Mouse (Mus musculus) urinary bladder, postnatal 10 days (tissue): Measurements from ENCODE around the gene Glod5.
"Not testable (repeated sequence)": the region's sequence is repeated elsewhere in the genome, so short reads cannot be mapped to it uniquely, and the experiment has no call there.

ENCODE experiments used
- DNase-seq: peaks from one replicate; pipeline ENCODE4 v3.0.0; 2022; ENCODE audit warnings: low spot score

Gene Glod5

GRCm38 (mm10) chrX:8018286-8018685, at the start of gene Glod5:
Gene Glod5, minus strand, starts transcription at chrX:8018492.
- no peak for DNase-seq

GRCm38 (mm10) chrX:8051044-8051781, 32.9 kb upstream of the Glod5 start:
- not testable (repeated sequence) for DNase-seq

GRCm38 (mm10) chrX:8033009-8033408, 14.7 kb upstream of the Glod5 start:
- DNase-seq: no peak

- no peak for DNase-seq
Measured at GRCm38 (mm10) chrX:8026811-8027210, 8.5 kb upstream of the Glod5 start.

- DNase-seq: no peak
Measured at GRCm38 (mm10) chrX:8024795-8025194, 6.5 kb upstream of the Glod5 start.

GRCm38 (mm10) chrX:8020111-8020778, 2.0 kb upstream of the Glod5 start:
- no peak for DNase-seq

GRCm38 (mm10) chrX:8017142-8017541, 1.1 kb downstream of the Glod5 start:
- no peak for DNase-seq

- not testable (repeated sequence) for DNase-seq
Measured at GRCm38 (mm10) chrX:8015675-8016074, 2.6 kb downstream of the Glod5 start.

GRCm38 (mm10) chrX:8013569-8014314, 4.5 kb downstream of the Glod5 start:
- no peak for DNase-seq

- DNase-seq: no peak
Measured at GRCm38 (mm10) chrX:8013157-8013556, 5.1 kb downstream of the Glod5 start.

GRCm38 (mm10) chrX:8009356-8009755, 8.9 kb downstream of the Glod5 start:
- DNase-seq: not testable (repeated sequence)

- DNase-seq: no peak
Measured at GRCm38 (mm10) chrX:8008543-8008942, 9.7 kb downstream of the Glod5 start.

- no peak for DNase-seq
Measured at GRCm38 (mm10) chrX:8002971-8003370, 15.3 kb downstream of the Glod5 start.

- no peak for DNase-seq
Measured at GRCm38 (mm10) chrX:8002001-8002400, 16.3 kb downstream of the Glod5 start.

GRCm38 (mm10) chrX:8000546-8001192, 17.6 kb downstream of the Glod5 start:
- DNase-seq: no peak

GRCm38 (mm10) chrX:7993068-7993735, 25.1 kb downstream of the Glod5 start:
- no peak for DNase-seq

- no peak for DNase-seq
Measured at GRCm38 (mm10) chrX:7992379-7993067, 25.8 kb downstream of the Glod5 start.

GRCm38 (mm10) chrX:7981368-7981767, 36.9 kb downstream of the Glod5 start:
- no peak for DNase-seq

- no peak for DNase-seq
Measured at GRCm38 (mm10) chrX:7977892-7978291, 40.4 kb downstream of the Glod5 start, which contains the start of gene Gata1. Gene Gata1, minus strand, starts transcription at chrX:7978071.

GRCm38 (mm10) chrX:7971292-7971691, 47.0 kb downstream of the Glod5 start:
- no peak for DNase-seq

GRCm38 (mm10) chrX:7968899-7969298, 49.4 kb downstream of the Glod5 start:
- DNase-seq: no peak
